2 mouse cellular contexts compared by ENCODE assay signal in the genomic region with DNA sequence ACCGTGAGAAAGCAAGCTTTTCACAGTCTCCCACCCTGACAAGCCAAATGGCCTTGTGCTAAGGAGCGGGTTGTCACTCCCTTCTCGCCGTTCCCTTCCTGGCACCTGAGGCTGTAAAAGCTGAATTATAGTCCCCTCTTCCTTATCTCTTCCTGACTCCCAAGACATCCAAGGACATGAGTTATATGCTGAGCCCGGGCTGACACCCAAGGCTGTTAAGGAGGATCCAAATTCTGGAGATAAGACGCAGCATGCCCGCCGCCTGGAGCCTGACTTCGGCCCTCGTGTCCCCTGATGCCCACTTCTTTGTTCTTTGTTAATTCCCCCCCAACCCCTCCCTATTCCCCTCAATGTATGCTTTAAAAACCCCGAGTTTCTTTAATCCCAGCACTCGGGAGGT. TPM values are rescaled to one million over a fixed set of nuclear protein-coding genes. Genes with fewer than 3 reads are reported as not detected.
DNase-seq lines count a peak whose midpoint lies in the region.
"Not testable (repeated sequence)": the region's sequence is repeated elsewhere in the genome, so short reads cannot be mapped to it uniquely, and the experiment has no call there.

No protein-coding gene starts in this region.

- not testable (repeated sequence) for H3K9me3 ChIP-seq in heart, embryonic 10.5 days

- not testable (repeated sequence) for H3K27me3 ChIP-seq in heart, embryonic 10.5 days (ENCODE audit: insufficient read depth, poor library complexity, severe bottlenecking)

- not testable (repeated sequence) for H3K4me3 ChIP-seq in heart, embryonic 10.5 days

- WGBS in heart, embryonic 10.5 days = 89% methylated on average over 12 of the region's 12 CpGs

- not testable (repeated sequence) for H3K36me3 ChIP-seq in heart, embryonic 10.5 days

- peaks cover 15% of the 10 kb centered on the region for H3K4me1 ChIP-seq in heart, embryonic 10.5 days

- DNase-seq in heart, adult 11 months = peak; percentile 87
- DNase-seq in heart, embryonic 10.5 days (ENCODE audit: low spot score) = peak; percentile 59

- H3K27ac ChIP-seq in heart, embryonic 10.5 days = not testable (repeated sequence)

RNA-seq across cellular contexts. Expression of gene Srl, which starts 14.2 kb away (rescaled TPM):
- polyA plus RNA-seq in heart, embryonic 10.5 days (2016; fragmentation: Nextera tagmentation; extraction: Ambion mirVana) = 87.3 and 201 TPM in 2 replicates

RNA-seq across cellular contexts. Expression of gene Tfap4, which starts 32.3 kb away (rescaled TPM):
- 9.5 and 17.5 TPM in 2 replicates for polyA plus RNA-seq in heart, embryonic 10.5 days (2016; fragmentation: Nextera tagmentation; extraction: Ambion mirVana)
